Mouse (Mus musculus) heart, embryonic 14.5 days (tissue): ENCODE results near the gene Pask. TPM values are rescaled to one million over a fixed set of nuclear protein-coding genes. Genes with fewer than 3 reads are reported as not detected.
A peak's percentile ranks its signal among the peaks of the same experiment; 100 is the strongest.

Experiments
- ATAC-seq: fragments of 200-750 bp; cut with Nextera tagmentation; 2 replicates; pipeline ENCODE4 v1.8.0; 2017; ENCODE audit warnings: low read depth, moderate TSS enrichment; ENCODE audit not compliant: insufficient number of reproducible peaks, insufficient read depth, low FRiP score
- H3K27ac ChIP-seq, 2 experiments: fragments of 200-500 bp in 1 of 2; fragments of 300-500 bp in 1 of 2; sonication (generic) in 1 of 2; replicated peaks in 1 of 2; 2 replicates each; pipeline ENCODE4 v1.5.1; 2012 to 2014; ENCODE audit warnings: low read depth in 2 of 2, low read length in 2 of 2, control low read depth in 1 of 2, mild to moderate bottlenecking in 1 of 2, mixed read lengths in 1 of 2; ENCODE audit not compliant: control insufficient read depth in 1 of 2, insufficient read depth in 1 of 2
- H3K27me3 ChIP-seq: fragments of 300-500 bp; sonication (generic); 2 replicates; pipeline ENCODE4 v1.6.1; 2014; ENCODE audit warnings: mild to moderate bottlenecking, low read length, control low read depth; ENCODE audit not compliant: control insufficient read depth, insufficient read depth
- H3K36me3 ChIP-seq: fragments of 300-500 bp; sonication (generic); 2 replicates; pipeline ENCODE4 v1.6.1; 2014; ENCODE audit warnings: mild to moderate bottlenecking, control low read depth, low read length, mixed read lengths; ENCODE audit not compliant: control insufficient read depth, insufficient read depth
- H3K4me1 ChIP-seq, 2 experiments: fragments of 200-500 bp in 1 of 2; fragments of 300-500 bp in 1 of 2; sonication (generic) in 1 of 2; 2 replicates each; pipeline ENCODE4 v1.6.1; 2012 to 2014; ENCODE audit warnings: low read length in 2 of 2, control low read depth in 1 of 2, mixed read lengths in 1 of 2; ENCODE audit not compliant: control insufficient read depth in 2 of 2, insufficient read depth in 2 of 2
- H3K4me2 ChIP-seq: fragments of 300-500 bp; sonication (generic); 2 replicates; pipeline ENCODE4 v1.6.1; 2014; ENCODE audit warnings: mild to moderate bottlenecking, low read length
- H3K4me3 ChIP-seq, 2 experiments: fragments of 200-500 bp in 1 of 2; fragments of 300-500 bp in 1 of 2; sonication (generic) in 1 of 2; 2 replicates each; pipeline ENCODE4 v1.5.1; 2012 to 2014; ENCODE audit warnings: low read length in 2 of 2, mild to moderate bottlenecking in 2 of 2, control low read depth in 1 of 2, low read depth in 1 of 2, moderate library complexity in 1 of 2; ENCODE audit not compliant: control insufficient read depth in 1 of 2, insufficient read depth in 1 of 2
- H3K9ac ChIP-seq: fragments of 300-500 bp; sonication (generic); 2 replicates; pipeline ENCODE4 v1.6.1; 2014; ENCODE audit warnings: mild to moderate bottlenecking, low read length
- H3K9me3 ChIP-seq: fragments of 300-500 bp; sonication (generic); 2 replicates; pipeline ENCODE4 v1.6.1; 2016; ENCODE audit warnings: low read length, control low read depth; ENCODE audit not compliant: control insufficient read depth
- WGBS: fragments of 180-500 bp; shearing (Covaris S2); extraction: QIAGEN DNeasy Blood & Tissue Kit; methylation state at CpG from one replicate; pipeline ENCODE4 v1.1.7; 2014; 5-methylcytosine and 5-hydroxymethylcytosine counted together
- polyA plus RNA-seq: library from polyadenylated mRNA; unstranded; fragments of >200 nt; fragmentation: Nextera tagmentation; extraction: Ambion mirVana; gene quantifications from 2 replicates; pipeline ENCODE4 v1.2.1, GENCODE M21; 2014

Gene Pask
- polyA plus RNA-seq = 6.0 and 6.4 TPM in 2 replicates

DNA sequence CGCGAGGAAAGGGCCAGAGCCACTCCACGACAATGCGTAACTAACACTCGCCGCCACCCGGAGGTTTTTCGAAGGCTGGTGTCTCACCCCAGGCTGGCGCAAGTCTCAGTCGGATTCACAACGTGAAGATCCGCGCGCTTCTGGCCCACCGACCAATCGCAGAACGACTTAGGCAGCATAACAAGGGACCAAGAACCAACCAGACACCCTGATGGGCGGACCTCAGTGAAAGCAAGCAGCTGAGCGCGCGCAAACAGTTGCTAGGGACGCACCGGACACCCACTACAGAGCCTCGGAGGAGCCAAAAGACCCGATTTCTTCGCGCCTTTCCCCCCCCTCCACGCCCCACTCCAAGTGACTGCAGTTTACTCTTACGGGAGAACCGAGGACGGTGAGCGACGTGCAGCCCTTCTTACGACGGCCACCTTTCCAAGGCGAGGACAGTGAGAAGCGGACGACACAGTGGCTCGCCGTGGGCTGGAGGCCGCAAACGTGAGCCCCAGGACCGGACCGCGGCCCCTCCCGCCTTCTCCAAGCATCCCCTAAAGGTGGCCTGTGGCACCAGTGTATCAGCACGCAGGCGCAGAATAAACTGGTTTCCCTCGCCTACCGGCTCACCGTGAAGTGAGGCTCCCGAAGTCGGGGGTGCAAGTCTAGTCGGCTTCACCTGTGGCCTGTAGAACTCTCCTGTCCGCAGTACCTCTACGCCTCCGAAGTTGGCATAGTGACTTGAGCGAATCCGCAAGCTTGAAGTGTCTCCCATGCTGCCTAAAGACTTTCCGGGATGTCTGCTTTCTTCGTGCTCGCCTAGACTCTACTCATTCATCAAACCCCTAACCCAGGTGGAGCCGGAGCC, at the start of gene Pask, which contains the start of gene Ppp1r7:
TSS of gene Pask (minus strand) at position 835 of the 856 bp plus-strand sequence.
TSS of gene Ppp1r7 (plus strand) at position 207 of the 856 bp plus-strand sequence.
- ATAC-seq = peak; percentile 96
- Histone ChIP-seq H3K4me1 (peaks cover 5 to 15% of the 10 kb centered on the region in 2 experiments; a peak in 3 of 4 replicates), H3K4me3 (peak within 1 kb of the TSS; percentile 78 to 99), H3K9ac (peak within 1 kb of the TSS; percentile 90), H3K9me3 (no peaks in the 10 kb centered on the region), H3K27ac (peak within 1 kb of the TSS; percentile 58 to 69), H3K36me3 (peaks cover 25% of the 10 kb centered on the region), H3K4me2 (peak within 1 kb of the TSS; percentile 92), H3K27me3 (no peaks in the 10 kb centered on the region)
- under 1% methylated on average over 63 of the region's 63 CpGs for WGBS

DNA sequence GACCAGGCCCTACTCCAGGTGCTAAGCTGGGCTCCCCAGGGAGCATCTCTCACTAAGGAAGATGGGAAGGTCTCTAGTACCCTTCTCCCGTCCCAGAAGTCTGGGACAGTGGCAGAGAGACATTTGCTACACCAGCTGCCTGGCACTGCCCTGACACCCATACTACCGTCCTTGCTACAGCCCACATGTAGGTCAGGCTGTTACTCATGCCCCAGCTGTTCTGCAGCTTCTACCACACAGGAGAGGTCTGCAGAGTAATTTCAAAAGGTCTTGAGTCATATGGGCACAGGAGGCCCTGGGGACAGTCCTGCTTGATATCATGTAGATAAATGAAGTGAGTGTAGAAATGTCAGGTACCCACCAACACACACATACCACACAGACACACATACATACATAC, 45.6 kb upstream of the Pask start:
- Histone ChIP-seq H3K4me1 (no peaks in the 10 kb centered on the region), H3K9ac (no peak overlapping the region), H3K4me2 (no peak overlapping the region), H3K27me3 (no peaks in the 10 kb centered on the region), H3K36me3 (no peaks in the 10 kb centered on the region), H3K4me3 (no peak overlapping the region), H3K9me3 (no peaks in the 10 kb centered on the region), H3K27ac (no peak overlapping the region)
- no peak for ATAC-seq
- 62% methylated on average over 2 of the region's 2 CpGs for WGBS

- Histone ChIP-seq H3K27me3 (no peaks in the 10 kb centered on the region), H3K36me3 (no peaks in the 10 kb centered on the region), H3K4me1 (no peaks in the 10 kb centered on the region), H3K27ac (no peak overlapping the region), H3K4me2 (no peak overlapping the region), H3K4me3 (no peak overlapping the region), H3K9me3 (no peaks in the 10 kb centered on the region), H3K9ac (no peak overlapping the region)
- no peak for ATAC-seq
- WGBS = 60% methylated on average over 2 of the region's 2 CpGs
Measured at GRCm38 (mm10) chr1:93387198-93387597, 43.9 kb upstream of the Pask start.

- no peak for ATAC-seq
- H3K27me3 ChIP-seq = no peaks in the 10 kb centered on the region
- WGBS = 76% methylated on average over 5 of the region's 5 CpGs
- no peak overlapping the region for H3K9ac ChIP-seq
- no peaks in the 10 kb centered on the region for H3K4me1 ChIP-seq
- H3K9me3 ChIP-seq = no peaks in the 10 kb centered on the region
- no peak overlapping the region for H3K27ac ChIP-seq
- H3K36me3 ChIP-seq = no peaks in the 10 kb centered on the region
- H3K4me2 ChIP-seq = no peak overlapping the region
- H3K4me3 ChIP-seq = no peak overlapping the region
Measured at GRCm38 (mm10) chr1:93379117-93379516, 35.8 kb upstream of the Pask start.

GRCm38 (mm10) chr1:93377307-93377706, 34.0 kb upstream of the Pask start:
- ATAC-seq = no peak
- Histone ChIP-seq H3K4me3 (no peak overlapping the region), H3K9ac (no peak overlapping the region), H3K36me3 (no peaks in the 10 kb centered on the region), H3K4me2 (no peak overlapping the region), H3K9me3 (no peaks in the 10 kb centered on the region), H3K4me1 (no peaks in the 10 kb centered on the region), H3K27me3 (no peaks in the 10 kb centered on the region), H3K27ac (no peak overlapping the region)
- 36% methylated on average over 5 of the region's 5 CpGs for WGBS

DNA sequence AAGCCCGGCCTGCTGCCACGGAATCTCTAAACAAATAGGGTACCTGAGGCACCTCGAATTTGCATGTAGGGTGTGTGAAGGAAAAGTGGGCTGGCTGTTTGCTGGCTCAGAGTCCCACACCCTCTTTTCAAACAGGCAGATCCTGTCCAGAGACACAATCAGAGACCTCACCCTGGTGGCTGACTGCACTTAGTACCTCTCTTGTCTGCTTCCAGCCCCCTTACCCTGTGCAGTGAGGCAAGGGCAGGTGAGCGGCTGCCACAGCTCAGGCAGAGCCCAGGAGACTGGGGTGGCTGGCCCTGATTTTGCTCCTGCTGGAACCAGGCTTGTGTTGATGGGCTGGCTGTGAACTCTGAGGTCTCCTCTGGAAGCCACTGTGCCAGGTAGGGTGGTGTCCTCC, 30.4 kb upstream of the Pask start, which contains the start of gene Ano7:
TSS of gene Ano7 (plus strand) at position 266 of the 400 bp plus-strand sequence.
- H3K9ac ChIP-seq = no peak within 1 kb of the TSS
- 65% methylated on average over 4 of the region's 4 CpGs for WGBS
- no peak within 1 kb of the TSS for H3K27ac ChIP-seq
- no peak for ATAC-seq
- no peak within 1 kb of the TSS for H3K4me3 ChIP-seq
- no peak within 1 kb of the TSS for H3K4me2 ChIP-seq
- no peaks in the 10 kb centered on the region for H3K9me3 ChIP-seq
- H3K36me3 ChIP-seq = no peaks in the 10 kb centered on the region
- H3K27me3 ChIP-seq = no peaks in the 10 kb centered on the region
- H3K4me1 ChIP-seq = no peaks in the 10 kb centered on the region

DNA sequence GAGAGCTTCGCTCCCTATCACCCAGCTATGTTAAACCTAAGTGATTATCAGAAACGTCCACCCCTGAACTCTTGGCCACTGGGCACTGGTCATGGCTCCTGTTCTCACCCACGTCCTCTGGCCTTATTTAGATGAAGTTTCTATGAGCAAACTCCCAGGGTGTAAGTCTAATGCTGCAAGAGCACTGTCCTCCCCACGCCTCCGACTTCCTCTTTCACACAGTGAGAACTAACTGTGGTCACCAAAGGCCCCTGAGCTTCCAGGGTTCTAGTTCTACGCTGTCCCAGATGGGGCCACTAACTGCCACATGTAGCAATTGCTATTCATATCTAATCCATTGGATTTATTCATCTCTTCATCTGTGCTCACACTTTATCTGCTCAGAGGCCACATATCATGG, 22.4 kb upstream of the Pask start:
- Histone ChIP-seq H3K4me2 (no peak overlapping the region), H3K4me3 (no peak overlapping the region), H3K9me3 (no peaks in the 10 kb centered on the region), H3K27ac (no peak overlapping the region), H3K36me3 (peaks cover 64% of the 10 kb centered on the region), H3K9ac (no peak overlapping the region), H3K4me1 (no peaks in the 10 kb centered on the region), H3K27me3 (no peaks in the 10 kb centered on the region)
- WGBS = 90% methylated on average over 6 of the region's 6 CpGs
- no peak for ATAC-seq
